Mouse (Mus musculus) limb, embryonic 12.5 days (tissue): ENCODE results near the gene Kyat1. TPM values are rescaled to one million over a fixed set of nuclear protein-coding genes. Genes with fewer than 3 reads are reported as not detected.

Source experiments
- ATAC-seq: fragments of 200-750 bp; cut with Nextera tagmentation; 2 replicates; pipeline ENCODE4 v1.8.0; 2017; ENCODE audit warnings: low read depth, moderate TSS enrichment; ENCODE audit not compliant: insufficient number of reproducible peaks, insufficient read depth, low FRiP score, low TSS enrichment
- H3K27ac ChIP-seq: fragments of 300-500 bp; sonication (generic); 2 replicates; pipeline ENCODE4 v1.5.1; 2016; ENCODE audit warnings: mild to moderate bottlenecking, moderate library complexity
- H3K27me3 ChIP-seq: fragments of 300-500 bp; sonication (generic); 2 replicates; pipeline ENCODE4 v1.6.1; 2016; ENCODE audit warnings: mild to moderate bottlenecking, moderate library complexity
- H3K36me3 ChIP-seq: fragments of 300-500 bp; sonication (generic); 2 replicates; pipeline ENCODE4 v1.6.1; 2016; ENCODE audit warnings: mild to moderate bottlenecking, moderate library complexity
- H3K4me1 ChIP-seq: fragments of 300-500 bp; sonication (generic); replicated peaks from 2 replicates; pipeline ENCODE4 v1.6.1; 2016
- H3K4me2 ChIP-seq: fragments of 300-500 bp; sonication (generic); 2 replicates; pipeline ENCODE4 v1.6.1; 2016; ENCODE audit warnings: mild to moderate bottlenecking, moderate library complexity
- H3K4me3 ChIP-seq: fragments of 300-500 bp; sonication (generic); replicated peaks from 2 replicates; pipeline ENCODE4 v1.5.1; 2016; ENCODE audit warnings: mild to moderate bottlenecking
- H3K9ac ChIP-seq: fragments of 300-500 bp; sonication (generic); replicated peaks from 2 replicates; pipeline ENCODE4 v1.6.1; 2016; ENCODE audit warnings: mild to moderate bottlenecking, moderate library complexity
- H3K9me3 ChIP-seq: fragments of 300-500 bp; sonication (generic); 2 replicates; pipeline ENCODE4 v1.6.1; 2016; ENCODE audit warnings: mild to moderate bottlenecking, moderate library complexity
- WGBS: fragments of 180-500 bp; shearing (Covaris S2); methylation state at CpG from one replicate; pipeline ENCODE4 v1.1.7; 2016; 5-methylcytosine and 5-hydroxymethylcytosine counted together
- polyA plus RNA-seq: library from polyadenylated mRNA; unstranded; fragments of >200 nt; fragmentation: Nextera tagmentation; extraction: Ambion mirVana; gene quantifications from 2 replicates; pipeline ENCODE4 v1.2.1, GENCODE M21; 2016

Kyat1 gene
- polyA plus RNA-seq, 1 experiment from 2014 or later, result 8.2 TPM

DNA sequence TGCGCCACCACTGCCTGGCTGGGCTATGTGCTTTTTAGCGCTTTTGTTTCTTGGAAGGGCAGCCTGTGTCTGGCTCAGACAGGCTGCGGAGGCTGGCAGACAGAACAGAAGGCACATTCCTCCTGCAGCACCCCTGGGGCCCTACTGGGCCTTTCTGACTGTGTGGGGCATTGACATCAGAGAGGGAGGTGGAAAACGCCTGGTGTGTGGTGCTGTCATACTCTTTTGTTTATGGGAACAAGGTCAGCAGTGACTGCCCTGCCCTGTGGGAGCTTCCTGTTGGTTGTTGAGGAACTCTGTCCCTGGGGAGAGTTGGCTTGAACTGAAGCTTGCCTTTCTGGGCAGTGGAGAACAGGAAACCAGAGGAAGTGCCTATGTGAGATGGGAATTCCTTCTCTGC lies 36.9 kb upstream of the Kyat1 start:
- Histone ChIP-seq H3K27me3 (no peaks in the 10 kb centered on the region), H3K4me1 (peaks cover 39% of the 10 kb centered on the region), H3K9me3 (no peaks in the 10 kb centered on the region), H3K36me3 (peaks cover 69% of the 10 kb centered on the region), H3K9ac (no peak overlapping the region), H3K27ac (peak overlapping the region; percentile 66; the same call in 1 of the 2 replicates), H3K4me2 (no peak overlapping the region), H3K4me3 (no peak overlapping the region)
- ATAC-seq, result no peak
- 43% methylated on average over 4 of the region's 4 CpGs for WGBS

DNA sequence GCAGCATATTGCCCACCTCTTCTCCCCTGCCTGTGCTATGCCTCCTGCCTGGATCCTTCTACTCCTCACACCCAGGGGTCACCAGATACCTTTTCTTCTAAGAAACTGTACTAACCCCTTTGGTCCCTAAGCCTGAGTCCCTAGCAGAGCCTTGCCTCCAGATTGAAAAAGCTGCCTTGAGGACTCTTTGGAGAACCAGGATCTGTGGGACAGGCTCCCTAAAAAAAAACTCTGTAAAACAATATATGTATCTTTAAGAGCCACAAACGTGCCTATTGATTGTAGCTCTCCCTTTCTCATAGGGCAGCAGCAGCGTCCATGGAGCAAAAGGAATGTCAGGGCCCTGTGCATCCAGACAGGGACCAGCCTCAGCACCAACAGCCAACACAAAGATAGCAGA lies 34.6 kb upstream of the Kyat1 start, which contains the start of gene Gm28035:
Gm28035 (plus strand) TSS at position 301 of the 400 bp plus-strand sequence.
- ATAC-seq, result no peak
- Histone ChIP-seq H3K9ac (peak within 1 kb of the TSS; percentile 83; the same call in 1 of the 2 replicates), H3K4me1 (peaks cover 38% of the 10 kb centered on the region), H3K9me3 (no peaks in the 10 kb centered on the region), H3K27ac (0 out of 2 replicates have a peak within 1 kb of the TSS, but pooled peaks have one; percentile 23), H3K36me3 (peaks cover 54% of the 10 kb centered on the region), H3K4me2 (peak within 1 kb of the TSS; percentile 93; the same call in 1 of the 2 replicates), H3K4me3 (peak within 1 kb of the TSS; percentile 94; the same call in 1 of the 2 replicates), H3K27me3 (no peaks in the 10 kb centered on the region)
- 86% methylated on average over 2 of the region's 2 CpGs for WGBS

DNA sequence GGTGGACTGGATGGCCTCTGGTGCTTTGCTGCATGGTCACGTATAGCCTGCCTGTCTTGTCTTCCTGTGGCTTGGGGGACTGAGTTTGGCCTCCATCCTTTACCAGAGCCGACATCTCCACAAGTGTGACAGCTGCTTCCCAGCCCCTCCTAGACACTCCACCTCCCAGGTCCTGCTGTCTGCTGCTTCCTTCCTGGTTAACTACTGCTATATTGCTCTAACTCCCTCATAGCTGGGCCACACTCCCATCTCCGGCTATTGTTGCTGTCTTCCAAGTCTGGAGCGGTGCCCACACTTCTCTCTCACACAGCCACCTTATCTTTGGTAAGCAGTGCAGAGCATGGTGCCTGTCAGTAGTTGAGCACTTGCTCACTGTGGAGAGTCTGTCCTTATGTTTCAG lies 34.1 kb upstream of the Kyat1 start:
- 88% methylated on average over 4 of the region's 4 CpGs for WGBS
- peaks cover 34% of the 10 kb centered on the region for H3K4me1 ChIP-seq

DNA sequence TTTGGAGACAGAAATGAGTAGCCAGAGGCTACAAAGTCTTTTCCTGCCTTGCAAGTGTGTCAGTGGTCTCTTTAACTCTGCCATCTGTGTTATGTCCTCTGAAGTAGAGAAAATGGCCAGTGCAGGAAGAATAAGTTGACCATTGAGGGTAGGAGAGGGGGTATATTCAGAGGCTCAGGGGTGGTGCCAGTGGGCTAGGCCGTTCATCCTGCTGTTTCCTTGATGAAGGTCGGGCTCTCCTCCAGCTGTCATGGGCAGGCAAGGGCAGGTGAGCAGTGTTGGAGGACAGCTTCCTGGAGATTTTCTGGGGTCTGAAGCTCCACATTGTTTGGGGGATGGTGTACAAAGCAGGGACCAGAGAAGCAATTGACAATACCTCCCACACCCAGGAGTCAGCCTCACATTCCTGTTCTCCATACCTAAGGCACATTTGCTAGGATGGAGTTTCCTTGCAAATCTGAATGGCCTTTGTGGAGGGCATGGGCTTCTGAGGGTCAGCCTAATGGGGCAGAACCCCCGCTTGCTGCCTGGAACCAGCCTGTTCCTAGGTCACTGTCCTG lies 33.3 kb upstream of the Kyat1 start:
- Histone ChIP-seq H3K9me3 (no peaks in the 10 kb centered on the region), H3K4me3 (peak overlapping the region; percentile 94), H3K36me3 (peaks cover 42% of the 10 kb centered on the region), H3K9ac (peak overlapping the region; percentile 83), H3K4me2 (peak overlapping the region; percentile 93), H3K4me1 (peaks cover 30% of the 10 kb centered on the region), H3K27me3 (no peaks in the 10 kb centered on the region), H3K27ac (peak overlapping the region; percentile 23; the same call in 1 of the 2 replicates)
- 78% methylated on average over 3 of the region's 3 CpGs for WGBS
- no peak for ATAC-seq

More for the DNA sequence above, 34.1 kb upstream of the Kyat1 start:
- Histone ChIP-seq H3K9me3 (no peaks in the 10 kb centered on the region), H3K4me3 (peak overlapping the region; percentile 94; the same call in 1 of the 2 replicates), H3K36me3 (peaks cover 49% of the 10 kb centered on the region), H3K27ac (0 out of 2 replicates have a peak overlapping the region, but pooled peaks have one; percentile 23), H3K9ac (peak overlapping the region; percentile 83; the same call in 1 of the 2 replicates), H3K4me2 (no peak overlapping the region), H3K27me3 (no peaks in the 10 kb centered on the region)
- no peak for ATAC-seq

DNA sequence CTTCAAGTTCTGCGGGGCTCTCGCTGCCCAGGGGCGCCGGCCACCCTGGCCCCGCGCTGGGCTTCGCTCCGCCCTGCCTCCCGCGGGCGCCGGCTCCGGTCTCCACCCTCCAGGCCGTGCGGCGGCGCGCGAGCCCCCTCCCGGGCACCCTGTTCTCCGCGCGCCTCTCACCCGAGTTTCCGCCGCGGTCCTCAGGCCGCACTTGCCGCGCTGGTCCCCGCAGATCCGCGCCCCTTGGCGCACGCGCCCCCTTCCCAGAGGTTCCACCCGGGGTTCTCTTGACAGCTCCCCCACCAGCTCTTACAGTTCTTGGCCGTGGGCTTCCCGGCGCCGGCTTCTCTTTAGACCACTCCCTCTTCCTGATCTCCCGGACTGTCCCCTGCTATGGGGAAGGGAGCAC lies 32.2 kb upstream of the Kyat1 start:
- Histone ChIP-seq H3K4me1 (peaks cover 26% of the 10 kb centered on the region), H3K4me2 (peak overlapping the region; percentile 93), H3K9me3 (no peaks in the 10 kb centered on the region), H3K4me3 (peak overlapping the region; percentile 94), H3K27me3 (no peaks in the 10 kb centered on the region), H3K27ac (peak overlapping the region; percentile 94), H3K36me3 (peaks cover 31% of the 10 kb centered on the region), H3K9ac (peak overlapping the region; percentile 83)
- WGBS, result 0% methylated on average over 27 of the region's 42 CpGs
- peak; percentile 85 for ATAC-seq

DNA sequence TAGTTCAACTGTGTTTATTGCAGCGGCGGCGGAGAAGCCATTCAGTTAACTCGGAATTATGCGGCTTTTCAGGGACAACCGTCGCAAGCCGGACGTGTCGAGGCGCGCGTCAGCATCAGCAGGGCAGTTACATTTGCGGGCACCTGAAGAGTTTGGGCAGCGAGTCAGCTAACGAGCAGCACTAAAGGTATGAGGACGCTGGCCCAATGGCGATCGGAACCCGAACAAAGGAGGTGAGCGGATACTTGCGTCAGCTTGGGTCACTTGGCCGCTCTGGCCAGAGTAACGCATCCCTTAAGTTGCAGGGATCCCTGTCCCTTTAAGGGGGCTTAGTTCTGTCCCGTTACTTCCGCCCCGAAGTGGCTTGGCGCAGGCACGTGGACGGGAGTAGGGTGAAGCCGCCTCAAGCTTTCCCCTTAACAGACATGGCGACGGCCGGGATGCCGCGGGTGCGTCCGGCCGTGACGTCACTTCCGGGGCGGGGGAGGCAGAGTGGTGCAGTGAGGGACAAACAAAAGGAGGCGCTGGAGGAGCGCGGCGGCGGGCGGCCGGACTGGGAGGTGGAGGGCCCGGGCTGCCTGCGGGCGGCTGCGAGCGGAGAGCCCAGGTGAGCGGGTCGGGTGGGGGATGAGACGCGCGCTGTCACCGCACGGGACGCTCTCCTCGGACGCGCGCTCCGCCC lies 31.7 kb upstream of the Kyat1 start, which contains the start of gene Lrrc8a:
Lrrc8a (plus strand) TSS at position 517 of the 682 bp plus-strand sequence.
- Histone ChIP-seq H3K4me3 (peak within 1 kb of the TSS; percentile 94), H3K4me2 (peak within 1 kb of the TSS; percentile 93), H3K27me3 (no peaks in the 10 kb centered on the region), H3K4me1 (peaks cover 21% of the 10 kb centered on the region), H3K36me3 (peaks cover 25% of the 10 kb centered on the region), H3K27ac (peak within 1 kb of the TSS; percentile 94), H3K9me3 (no peaks in the 10 kb centered on the region), H3K9ac (peak within 1 kb of the TSS; percentile 83)
- under 1% methylated on average over 56 of the region's 67 CpGs for WGBS
- peak; percentile 99 for ATAC-seq

DNA sequence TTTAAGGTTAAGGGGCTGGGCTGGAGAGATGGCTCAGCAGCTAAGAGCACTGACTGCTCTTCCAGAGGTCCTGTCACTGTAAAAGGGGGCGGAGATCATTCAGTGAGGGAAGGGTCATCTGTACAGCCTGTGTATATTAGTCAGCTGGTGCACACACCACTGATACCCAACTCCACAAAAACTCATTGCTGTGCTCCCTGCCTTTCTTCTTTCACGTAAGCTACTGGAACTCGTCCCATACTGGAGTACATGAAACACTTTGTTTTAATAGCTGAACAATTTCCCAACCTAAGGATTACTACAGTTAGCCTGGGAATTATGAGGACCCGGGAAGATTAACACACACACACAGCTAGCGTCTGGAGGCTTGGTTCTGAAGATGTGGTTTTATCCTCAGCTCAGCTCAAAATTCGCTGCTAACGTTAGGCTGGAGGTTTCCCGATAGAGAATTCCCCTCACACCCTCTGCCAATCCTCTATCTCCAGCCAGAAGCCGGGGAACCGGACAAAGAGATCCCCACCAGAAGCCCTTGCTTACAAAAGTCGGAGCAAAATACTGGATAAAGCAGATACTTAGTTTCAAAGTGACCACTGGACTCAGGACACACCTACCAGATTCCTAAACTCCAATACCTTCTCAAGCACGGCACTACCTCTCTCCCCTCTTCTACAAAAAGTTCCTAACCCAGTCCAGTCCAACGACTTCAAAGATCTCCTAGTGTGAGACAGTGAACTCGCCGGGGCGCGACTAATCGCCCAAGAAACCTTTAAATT lies 31.0 kb upstream of the Kyat1 start:
- Histone ChIP-seq H3K27ac (peak overlapping the region; percentile 94), H3K4me2 (peak overlapping the region; percentile 93), H3K27me3 (no peaks in the 10 kb centered on the region), H3K4me1 (peaks cover 21% of the 10 kb centered on the region), H3K4me3 (peak overlapping the region; percentile 94), H3K36me3 (peaks cover 18% of the 10 kb centered on the region), H3K9me3 (no peaks in the 10 kb centered on the region), H3K9ac (peak overlapping the region; percentile 83)
- no peak for ATAC-seq
- 5% methylated on average over 18 of the region's 18 CpGs for WGBS

DNA sequence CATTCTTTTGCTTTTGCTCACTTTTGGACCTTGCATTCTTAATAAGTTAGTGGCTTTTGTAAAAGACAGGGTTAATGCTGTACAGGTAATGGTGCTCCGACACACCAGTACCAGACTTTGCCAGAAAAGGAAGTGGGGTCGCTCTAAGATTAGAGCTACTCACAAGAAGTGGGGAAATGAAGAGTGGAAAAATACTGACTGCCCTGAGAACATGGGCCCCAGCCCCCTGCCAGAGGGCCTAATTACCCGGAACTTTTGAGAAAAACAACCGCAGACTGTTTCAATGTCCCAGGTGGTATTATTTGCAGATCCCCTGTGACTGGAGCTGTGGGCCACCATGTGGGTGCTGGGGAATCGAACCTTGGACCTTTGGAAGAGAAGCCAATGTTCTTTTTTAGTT lies 29.9 kb upstream of the Kyat1 start:
- ATAC-seq, result no peak
- no peak overlapping the region for H3K27ac ChIP-seq
- H3K36me3 ChIP-seq, result peaks cover 8% of the 10 kb centered on the region
- 74% methylated on average over 5 of the region's 5 CpGs for WGBS
- no peak overlapping the region for H3K9ac ChIP-seq
- no peak overlapping the region for H3K4me3 ChIP-seq
- H3K4me2 ChIP-seq, result no peak overlapping the region
- no peaks in the 10 kb centered on the region for H3K27me3 ChIP-seq
- H3K4me1 ChIP-seq, result peaks cover 21% of the 10 kb centered on the region
- peaks cover 4% of the 10 kb centered on the region; the same call in 1 of the 2 replicates for H3K9me3 ChIP-seq

DNA sequence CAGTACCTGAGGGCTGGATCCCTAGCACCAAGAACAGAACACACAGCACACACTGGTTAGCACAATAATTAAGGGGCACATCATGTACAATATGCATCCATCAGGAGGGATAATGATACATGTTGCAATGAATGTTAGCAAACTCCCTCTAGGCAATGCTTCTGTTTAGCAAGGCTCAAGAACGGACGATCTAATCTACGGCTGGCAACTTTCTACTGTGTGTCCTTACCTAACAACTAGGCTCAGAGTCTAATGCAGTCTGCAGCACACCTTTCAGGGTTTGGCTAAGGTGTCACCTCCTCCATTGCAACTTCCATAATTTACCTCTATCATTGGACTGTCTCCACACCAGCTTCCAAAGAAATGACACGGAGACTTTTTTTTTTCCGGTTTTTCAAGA lies 10.6 kb upstream of the Kyat1 start:
- Histone ChIP-seq H3K27ac (no peak overlapping the region), H3K9ac (no peak overlapping the region), H3K36me3 (no peaks in the 10 kb centered on the region), H3K4me2 (no peak overlapping the region), H3K9me3 (no peaks in the 10 kb centered on the region), H3K4me1 (no peaks in the 10 kb centered on the region), H3K4me3 (no peak overlapping the region), H3K27me3 (no peaks in the 10 kb centered on the region)
- 93% methylated on average over 5 of the region's 5 CpGs for whole genome bisulfite sequencing
- no peak for ATAC-seq

DNA sequence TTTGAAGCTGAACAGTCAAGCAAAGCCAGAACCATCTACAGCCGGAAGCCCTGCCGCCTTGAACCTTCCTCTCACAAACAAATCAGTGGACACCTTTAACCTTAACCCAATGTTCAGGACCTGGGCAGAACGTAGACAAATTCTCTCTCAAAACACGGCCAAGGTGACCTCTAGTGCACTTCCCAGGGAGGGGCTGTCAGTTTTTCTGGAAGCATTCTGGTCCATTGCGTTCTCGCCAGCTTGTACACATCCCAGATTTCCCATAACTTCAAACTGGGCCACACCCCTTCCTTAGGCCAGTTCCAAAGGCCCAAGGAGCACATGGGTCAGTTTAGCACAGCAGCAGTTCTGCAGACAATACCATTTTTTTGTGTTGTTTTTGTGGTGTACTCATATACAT lies 9.8 kb upstream of the Kyat1 start:
- H3K4me3 ChIP-seq, result no peak overlapping the region
- H3K9me3 ChIP-seq, result no peaks in the 10 kb centered on the region
- no peaks in the 10 kb centered on the region for H3K4me1 ChIP-seq
- H3K27me3 ChIP-seq, result no peaks in the 10 kb centered on the region
- H3K4me2 ChIP-seq, result no peak overlapping the region
- no peaks in the 10 kb centered on the region for H3K36me3 ChIP-seq
- no peak overlapping the region for H3K27ac ChIP-seq
- H3K9ac ChIP-seq, result no peak overlapping the region
- 81% methylated on average over 6 of the region's 6 CpGs for WGBS
- no peak for ATAC-seq

DNA sequence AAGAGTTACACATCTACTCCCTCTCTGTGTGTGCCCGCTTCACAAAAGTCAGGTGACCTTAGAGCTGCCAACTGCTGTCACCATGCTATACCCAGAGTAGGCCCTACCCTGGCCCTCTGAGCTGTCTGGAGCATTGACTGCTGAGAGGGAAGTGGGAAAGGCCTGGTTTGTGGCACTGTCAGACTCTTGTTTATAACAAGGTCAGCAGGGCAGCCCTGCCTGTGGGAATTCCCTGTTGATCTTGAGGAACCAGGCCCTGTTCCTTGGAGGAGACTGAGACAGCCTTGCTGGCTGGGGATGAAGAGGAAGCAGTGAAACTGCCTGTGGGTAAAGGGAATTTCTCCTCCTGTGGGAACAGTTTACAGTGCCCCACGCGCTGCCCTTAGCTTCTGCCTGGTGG lies 9.1 kb upstream of the Kyat1 start:
- H3K9me3 ChIP-seq, result no peaks in the 10 kb centered on the region
- no peaks in the 10 kb centered on the region for H3K4me1 ChIP-seq
- H3K9ac ChIP-seq, result no peak overlapping the region
- ATAC-seq, result no peak
- H3K27me3 ChIP-seq, result no peaks in the 10 kb centered on the region
- H3K27ac ChIP-seq, result no peak overlapping the region
- H3K4me3 ChIP-seq, result no peak overlapping the region
- no peaks in the 10 kb centered on the region for H3K36me3 ChIP-seq
- H3K4me2 ChIP-seq, result no peak overlapping the region
- WGBS, result 85% methylated on average over 3 of the region's 3 CpGs
